Mouse (Mus musculus): Measurements from ENCODE around the gene Myof. TPM values are rescaled to one million over a fixed set of nuclear protein-coding genes. Genes with fewer than 3 reads are reported as not detected.

The Myof gene
- total RNA-seq (2022) = 1 to 10 TPM; 6.5 to 8.2 (median 6.7) TPM

GRCm38 (mm10) chr19:38043281-38043981 lies at the start of gene Myof:
TSS of gene Myof (minus strand) at chr19:38043577.
- no peak for DNase-seq (ENCODE audit: low spot score in 2 of 2)

- DNase-seq (ENCODE audit: low spot score in 2 of 2) = no peak
Measured at GRCm38 (mm10) chr19:38091512-38091985, 48.2 kb upstream of the Myof start.

- no peak for DNase-seq (ENCODE audit: low spot score in 2 of 2)
Measured at GRCm38 (mm10) chr19:38089358-38089757, 46.0 kb upstream of the Myof start.

GRCm38 (mm10) chr19:38086948-38087551 lies 43.7 kb upstream of the Myof start:
- peak; percentile 7 to 9 for DNase-seq (ENCODE audit: low spot score in 2 of 2)

GRCm38 (mm10) chr19:38085841-38086240 lies 42.5 kb upstream of the Myof start:
- no peak for DNase-seq (ENCODE audit: low spot score in 2 of 2)

GRCm38 (mm10) chr19:38082931-38083525 lies 39.7 kb upstream of the Myof start:
- DNase-seq (ENCODE audit: low spot score in 2 of 2) = no peak

GRCm38 (mm10) chr19:38081361-38081760 lies 38.0 kb upstream of the Myof start:
- DNase-seq (ENCODE audit: low spot score in 2 of 2) = no peak

GRCm38 (mm10) chr19:38077851-38078540 lies 34.6 kb upstream of the Myof start:
- DNase-seq (ENCODE audit: low spot score in 2 of 2) = no peak

- DNase-seq (ENCODE audit: low spot score in 2 of 2) = no peak
Measured at GRCm38 (mm10) chr19:38076251-38076650, 32.9 kb upstream of the Myof start.

GRCm38 (mm10) chr19:38075051-38075450 lies 31.7 kb upstream of the Myof start:
- no peak for DNase-seq (ENCODE audit: low spot score in 2 of 2)

GRCm38 (mm10) chr19:38073226-38073625 lies 29.8 kb upstream of the Myof start:
- DNase-seq (ENCODE audit: low spot score in 2 of 2) = no peak

GRCm38 (mm10) chr19:38064051-38064450 lies 20.7 kb upstream of the Myof start:
- DNase-seq (ENCODE audit: low spot score in 2 of 2) = no peak

GRCm38 (mm10) chr19:38063201-38063600 lies 19.8 kb upstream of the Myof start:
- DNase-seq (ENCODE audit: low spot score in 2 of 2) = no peak

GRCm38 (mm10) chr19:38056931-38057330 lies 13.6 kb upstream of the Myof start:
- DNase-seq (ENCODE audit: low spot score in 2 of 2) = no peak

GRCm38 (mm10) chr19:38056276-38056675 lies 12.9 kb upstream of the Myof start:
- no peak for DNase-seq (ENCODE audit: low spot score in 2 of 2)

GRCm38 (mm10) chr19:38055798-38056197 lies 12.4 kb upstream of the Myof start:
- no peak for DNase-seq (ENCODE audit: low spot score in 2 of 2)

GRCm38 (mm10) chr19:38054720-38055192 lies 11.4 kb upstream of the Myof start, which contains the start of gene Cep55:
TSS of gene Cep55 (plus strand) at chr19:38055011.
- DNase-seq (ENCODE audit: low spot score in 2 of 2) = peak; percentile 90

- peak in 1 of 2 experiments; percentile 62 for DNase-seq (ENCODE audit: low spot score in 2 of 2)
Measured at GRCm38 (mm10) chr19:38054149-38054719, 10.9 kb upstream of the Myof start.

- no peak for DNase-seq (ENCODE audit: low spot score in 2 of 2)
Measured at GRCm38 (mm10) chr19:38053227-38054041, 10.1 kb upstream of the Myof start.

- DNase-seq (ENCODE audit: low spot score in 2 of 2) = no peak
Measured at GRCm38 (mm10) chr19:38049686-38050085, 6.3 kb upstream of the Myof start.
